Mouse (Mus musculus) spleen, adult 18-20 months (tissue): ENCODE results near the gene Fxyd6.

ENCODE experiments used
- DNase-seq, 2 experiments: peaks; one replicate each; pipeline ENCODE4 v3.0.0; 2022; ENCODE audit warnings: mixed read lengths in 2 of 2

Fxyd6 gene

GRCm38 (mm10) chr9:45376883-45377282 is 6.9 kb downstream of the Fxyd6 start:
- no peak for DNase-seq

- no peak for DNase-seq
Measured at GRCm38 (mm10) chr9:45380411-45381251, 10.6 kb downstream of the Fxyd6 start.

GRCm38 (mm10) chr9:45382336-45382735 is 12.4 kb downstream of the Fxyd6 start:
- no peak for DNase-seq

GRCm38 (mm10) chr9:45382834-45383233 is 12.8 kb downstream of the Fxyd6 start:
- DNase-seq, result no peak

- DNase-seq, result no peak
Measured at GRCm38 (mm10) chr9:45383883-45384282, 13.9 kb downstream of the Fxyd6 start.

GRCm38 (mm10) chr9:45386698-45387097 is 16.7 kb downstream of the Fxyd6 start:
- no peak for DNase-seq

GRCm38 (mm10) chr9:45388385-45388994 is 18.5 kb downstream of the Fxyd6 start:
- DNase-seq, result peak; percentile 76 to 89

- DNase-seq, result no peak
Measured at GRCm38 (mm10) chr9:45389596-45389995, 19.6 kb downstream of the Fxyd6 start.

GRCm38 (mm10) chr9:45391299-45391698 is 21.3 kb downstream of the Fxyd6 start:
- DNase-seq, result no peak

GRCm38 (mm10) chr9:45395218-45395617 is 25.2 kb downstream of the Fxyd6 start:
- DNase-seq, result no peak

GRCm38 (mm10) chr9:45395796-45396195 is 25.8 kb downstream of the Fxyd6 start:
- DNase-seq, result no peak

- DNase-seq, result no peak
Measured at GRCm38 (mm10) chr9:45398336-45398735, 28.4 kb downstream of the Fxyd6 start.

- no peak for DNase-seq
Measured at GRCm38 (mm10) chr9:45399434-45399833, 29.4 kb downstream of the Fxyd6 start, which contains the start of gene Fxyd2. TSS of gene Fxyd2 (plus strand) at chr9:45399669.

- no peak for DNase-seq
Measured at GRCm38 (mm10) chr9:45401851-45402250, 31.9 kb downstream of the Fxyd6 start.

GRCm38 (mm10) chr9:45402957-45403356 is 33.0 kb downstream of the Fxyd6 start:
- DNase-seq, result no peak

- DNase-seq, result no peak
Measured at GRCm38 (mm10) chr9:45405694-45406093, 35.7 kb downstream of the Fxyd6 start.

GRCm38 (mm10) chr9:45406808-45407207 is 36.8 kb downstream of the Fxyd6 start:
- no peak for DNase-seq

- peak; percentile 23 to 67 for DNase-seq
Measured at GRCm38 (mm10) chr9:45407706-45408675, 38.0 kb downstream of the Fxyd6 start.

- no peak for DNase-seq
Measured at GRCm38 (mm10) chr9:45410193-45410592, 40.2 kb downstream of the Fxyd6 start.

- DNase-seq, result no peak
Measured at GRCm38 (mm10) chr9:45410614-45411013, 40.6 kb downstream of the Fxyd6 start.

- DNase-seq, result no peak
Measured at GRCm38 (mm10) chr9:45411111-45411510, 41.1 kb downstream of the Fxyd6 start.

- peak in 1 of 2 experiments; percentile 16 for DNase-seq
Measured at GRCm38 (mm10) chr9:45411803-45412202, 41.8 kb downstream of the Fxyd6 start.

- peak; percentile 68 to 92 for DNase-seq
Measured at GRCm38 (mm10) chr9:45412287-45412686, 42.3 kb downstream of the Fxyd6 start.
